Mouse (Mus musculus) midbrain, embryonic 10.5 days (tissue): Measurements from ENCODE around the gene Slc8a1. TPM values are rescaled to one million over a fixed set of nuclear protein-coding genes. Genes with fewer than 3 reads are reported as not detected.

ENCODE experiments used
- DNase-seq: peaks from one replicate; pipeline ENCODE4 v3.0.0-alpha.2; 2017; ENCODE audit warnings: low spot score
- H3K27ac ChIP-seq: fragments of 300-500 bp; sonication (generic); replicated peaks from 2 replicates; pipeline ENCODE4 v1.5.1; 2016; ENCODE audit warnings: mild to moderate bottlenecking
- H3K27me3 ChIP-seq: fragments of 300-500 bp; sonication (generic); 2 replicates; pipeline ENCODE4 v1.6.1; 2016; ENCODE audit warnings: low read depth, mild to moderate bottlenecking; ENCODE audit not compliant: poor library complexity, severe bottlenecking
- H3K36me3 ChIP-seq: fragments of 300-500 bp; sonication (generic); 2 replicates; pipeline ENCODE4 v1.6.1; 2016; ENCODE audit warnings: mild to moderate bottlenecking, moderate library complexity
- H3K4me1 ChIP-seq: fragments of 300-500 bp; sonication (generic); 2 replicates; pipeline ENCODE4 v1.6.1; 2016
- H3K4me3 ChIP-seq: fragments of 300-500 bp; sonication (generic); 2 replicates; pipeline ENCODE4 v1.5.1; 2016; ENCODE audit warnings: mild to moderate bottlenecking, moderate library complexity
- H3K9me3 ChIP-seq: fragments of 300-500 bp; sonication (generic); replicated peaks from 2 replicates; pipeline ENCODE4 v1.6.1; 2016; ENCODE audit warnings: mild to moderate bottlenecking
- WGBS: fragments of 180-500 bp; shearing (Covaris S2); methylation state at CpG from one replicate; pipeline ENCODE4 v1.1.7; 2016; 5-methylcytosine and 5-hydroxymethylcytosine counted together
- polyA plus RNA-seq: library from polyadenylated mRNA; unstranded; fragments of >200 nt; fragmentation: Nextera tagmentation; extraction: Ambion mirVana; gene quantifications from 2 replicates; pipeline ENCODE4 v1.2.1, GENCODE M21; 2016

Gene Slc8a1
- polyA plus RNA-seq, 1 experiment from 2014 or later: 1.2 TPM

DNA sequence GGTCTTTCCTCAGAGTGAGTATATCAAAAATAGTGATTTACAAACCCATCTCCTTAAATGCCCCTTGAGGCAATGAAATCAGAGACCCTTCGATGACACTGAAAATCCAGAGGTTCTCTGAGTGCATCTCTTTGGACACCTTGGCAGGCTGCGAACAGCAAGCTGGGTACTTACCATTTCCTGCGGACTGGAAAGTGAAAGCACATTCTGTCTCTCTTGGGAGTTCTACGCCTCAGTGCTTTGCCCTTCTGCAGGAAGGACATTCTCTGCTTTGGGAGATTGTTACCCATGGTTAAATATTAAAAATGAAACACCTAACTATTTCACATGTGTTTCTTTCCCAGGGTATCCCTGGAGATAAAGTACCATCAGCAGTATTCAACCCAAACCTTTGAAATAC is 354.7 kb downstream of the Slc8a1 start:
- H3K27me3 ChIP-seq: no peaks in the 10 kb centered on the region
- H3K9me3 ChIP-seq: no peaks in the 10 kb centered on the region
- no peaks in the 10 kb centered on the region for H3K4me1 ChIP-seq
- no peaks in the 10 kb centered on the region for H3K36me3 ChIP-seq
- DNase-seq: no peak
- 87% methylated on average over 4 of the region's 4 CpGs for WGBS
- H3K27ac ChIP-seq: no peak overlapping the region
- no peak overlapping the region for H3K4me3 ChIP-seq

DNA sequence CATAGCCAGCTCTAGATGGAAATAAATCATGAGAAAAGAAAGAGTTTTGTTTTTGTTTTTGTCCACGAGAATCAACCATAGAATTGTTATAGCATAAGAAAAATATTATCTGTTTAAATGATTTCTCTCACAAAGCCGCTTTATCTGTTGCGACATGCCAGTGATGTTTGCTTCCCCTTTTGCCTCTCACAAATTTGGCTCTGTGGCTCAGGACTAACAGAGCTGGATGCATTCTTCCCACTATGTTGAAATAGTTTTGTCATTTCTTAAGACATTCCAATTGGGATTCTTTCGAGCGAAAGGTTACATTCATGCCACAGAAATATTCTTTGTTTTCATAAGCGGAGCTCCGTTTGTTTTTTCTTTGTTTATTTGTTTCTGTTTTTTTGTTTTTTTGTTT is 359.7 kb downstream of the Slc8a1 start:
- DNase-seq: no peak
- Histone ChIP-seq H3K9me3 (no peaks in the 10 kb centered on the region), H3K27me3 (no peaks in the 10 kb centered on the region), H3K4me3 (no peak overlapping the region), H3K36me3 (no peaks in the 10 kb centered on the region), H3K4me1 (no peaks in the 10 kb centered on the region), H3K27ac (no peak overlapping the region)
- WGBS: 87% methylated on average over 7 of the region's 7 CpGs

DNA sequence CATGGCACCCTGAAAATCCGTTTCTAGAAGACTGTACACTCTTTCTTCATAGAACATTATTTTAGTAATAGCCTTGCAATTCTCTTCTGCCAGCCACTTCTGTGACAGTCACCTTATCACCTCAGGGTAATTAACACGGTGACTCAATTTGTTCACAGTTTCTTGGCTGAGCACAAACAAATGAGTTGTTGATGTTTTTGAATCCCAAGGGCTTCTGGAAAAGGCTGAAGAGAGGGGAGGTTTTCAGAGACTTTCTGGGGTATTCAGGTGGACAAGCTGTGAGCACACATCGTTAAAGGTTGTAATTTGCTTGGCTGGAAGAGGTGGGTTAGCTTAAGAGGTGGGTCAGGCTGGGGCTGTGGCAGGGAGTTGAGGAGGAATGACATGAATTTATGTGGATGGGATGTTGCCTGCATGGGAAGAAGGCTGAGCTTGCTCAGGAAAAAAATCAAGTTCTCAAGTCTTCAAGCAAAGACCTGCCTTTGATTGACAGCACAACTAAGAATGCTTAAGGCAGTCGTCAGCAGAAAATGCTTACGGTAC is 360.3 kb downstream of the Slc8a1 start:
- H3K4me3 ChIP-seq: no peak overlapping the region
- DNase-seq: no peak
- WGBS: 70% methylated on average over 5 of the region's 5 CpGs
- H3K27me3 ChIP-seq: no peaks in the 10 kb centered on the region
- no peaks in the 10 kb centered on the region for H3K9me3 ChIP-seq
- H3K4me1 ChIP-seq: no peaks in the 10 kb centered on the region
- no peaks in the 10 kb centered on the region for H3K36me3 ChIP-seq
- no peak overlapping the region for H3K27ac ChIP-seq

DNA sequence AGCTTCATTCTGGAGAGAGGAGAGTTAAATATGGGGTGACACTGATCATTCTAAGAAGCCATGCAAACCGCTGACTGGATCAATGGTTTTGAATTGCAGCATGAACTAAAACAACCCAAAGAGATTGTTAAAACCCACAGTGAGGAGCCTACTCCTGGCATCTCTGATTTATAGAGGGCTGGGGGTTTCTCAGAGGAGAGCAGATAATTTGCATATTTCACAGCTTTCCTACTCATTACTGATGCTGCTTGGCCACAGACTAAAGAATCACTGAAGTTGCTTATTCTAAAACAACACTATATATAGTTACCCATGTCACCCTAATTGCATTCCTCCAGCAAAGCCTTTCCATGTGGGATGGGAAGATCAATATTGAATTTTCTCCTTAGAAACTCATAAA is 361.0 kb downstream of the Slc8a1 start:
- Histone ChIP-seq H3K4me3 (no peak overlapping the region), H3K36me3 (no peaks in the 10 kb centered on the region), H3K9me3 (no peaks in the 10 kb centered on the region), H3K4me1 (no peaks in the 10 kb centered on the region), H3K27me3 (no peaks in the 10 kb centered on the region), H3K27ac (no peak overlapping the region)
- no peak for DNase-seq
- WGBS: 30% methylated on average over 1 of the region's 1 CpGs

DNA sequence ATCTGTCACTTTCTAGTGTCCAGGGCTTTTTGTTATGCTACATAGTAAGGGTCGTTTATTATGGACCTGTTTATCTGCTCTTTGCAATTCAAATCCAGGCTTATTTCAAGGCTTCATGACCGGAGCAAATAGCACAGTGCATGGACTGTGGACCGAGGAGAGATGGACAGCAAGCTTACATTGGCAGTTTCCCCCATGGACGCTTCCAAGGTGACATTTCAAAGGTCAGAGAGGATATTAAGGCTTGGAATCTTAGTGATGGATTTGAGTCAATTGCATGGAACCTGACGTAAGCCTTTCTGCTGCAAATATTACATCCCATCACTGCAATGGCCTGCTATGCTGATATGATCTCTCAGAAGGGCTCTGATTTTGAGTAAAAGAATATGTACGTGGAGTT is 362.3 kb downstream of the Slc8a1 start:
- 92% methylated on average over 6 of the region's 6 CpGs for WGBS
- Histone ChIP-seq H3K9me3 (no peaks in the 10 kb centered on the region), H3K4me3 (no peak overlapping the region), H3K4me1 (no peaks in the 10 kb centered on the region), H3K36me3 (no peaks in the 10 kb centered on the region), H3K27me3 (no peaks in the 10 kb centered on the region), H3K27ac (no peak overlapping the region)
- DNase-seq: no peak

DNA sequence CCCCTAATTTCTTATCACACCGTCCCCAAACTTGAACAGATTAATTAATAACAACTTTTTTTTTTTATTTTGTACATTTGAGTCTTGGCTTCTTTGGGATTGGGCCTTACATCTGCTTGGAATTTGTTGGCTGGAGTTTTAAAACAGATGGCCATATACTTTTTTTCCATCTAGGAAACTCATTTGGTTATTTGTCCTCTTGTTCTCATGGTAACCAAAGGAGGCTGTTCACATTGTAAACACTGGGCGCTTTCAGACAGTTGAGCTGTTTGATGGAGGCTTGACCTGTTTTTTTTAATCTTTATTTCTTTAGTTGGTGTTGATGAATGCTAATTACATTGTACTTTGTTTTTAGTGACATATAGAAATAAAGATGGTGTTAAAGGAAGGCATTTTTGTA is 369.1 kb downstream of the Slc8a1 start:
- no peak overlapping the region for H3K4me3 ChIP-seq
- H3K4me1 ChIP-seq: no peaks in the 10 kb centered on the region
- no peaks in the 10 kb centered on the region for H3K27me3 ChIP-seq
- no peak for DNase-seq
- H3K27ac ChIP-seq: no peak overlapping the region
- 79% methylated on average over 2 of the region's 2 CpGs for WGBS
- no peaks in the 10 kb centered on the region for H3K36me3 ChIP-seq
- H3K9me3 ChIP-seq: no peaks in the 10 kb centered on the region

DNA sequence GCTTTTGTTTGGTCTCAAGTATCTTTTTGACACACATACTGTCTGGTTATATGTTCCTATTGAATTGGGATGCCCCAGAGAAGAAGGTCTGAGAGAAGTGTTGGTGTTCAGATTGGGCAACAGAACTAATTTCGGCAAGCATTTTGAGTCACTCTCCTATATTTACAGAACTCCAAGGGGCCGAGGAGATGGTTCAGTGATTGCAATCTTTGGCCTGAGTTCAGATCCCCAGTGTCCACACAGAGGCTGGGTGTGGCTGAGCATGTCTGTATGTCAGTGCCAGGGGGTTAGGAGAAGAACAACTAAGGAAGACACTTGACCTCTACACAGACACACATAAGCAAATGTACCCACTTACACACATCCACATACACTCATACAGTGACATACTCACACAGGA is 369.7 kb downstream of the Slc8a1 start:
- H3K4me3 ChIP-seq: no peak overlapping the region

DNA sequence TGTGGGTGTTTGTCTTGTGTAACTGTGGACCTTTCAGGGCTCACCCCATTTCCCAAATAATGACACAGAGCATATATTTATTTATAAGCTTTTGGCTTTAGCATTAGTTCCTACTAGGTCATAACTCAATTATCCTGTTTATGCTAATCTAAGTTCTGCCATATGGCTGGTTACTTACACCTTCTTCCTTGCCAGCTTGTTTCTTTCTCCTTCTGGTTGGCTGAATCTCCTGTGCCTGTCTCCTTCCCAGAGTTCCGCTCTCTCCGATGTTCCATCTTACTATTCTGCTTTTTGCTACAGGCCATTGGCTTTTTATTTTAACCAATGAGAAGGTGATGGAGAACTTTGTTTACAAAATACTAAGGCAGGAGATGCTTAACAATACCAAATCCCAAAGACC is 374.8 kb downstream of the Slc8a1 start:
- no peaks in the 10 kb centered on the region for H3K4me1 ChIP-seq
- no peaks in the 10 kb centered on the region for H3K27me3 ChIP-seq
- no peak overlapping the region for H3K4me3 ChIP-seq
- no peak overlapping the region for H3K27ac ChIP-seq
- WGBS: 95% methylated on average over 2 of the region's 2 CpGs
- H3K36me3 ChIP-seq: no peaks in the 10 kb centered on the region
- no peak for DNase-seq
- no peaks in the 10 kb centered on the region for H3K9me3 ChIP-seq

More for the DNA sequence above, 369.7 kb downstream of the Slc8a1 start:
- no peak overlapping the region for H3K27ac ChIP-seq
- no peaks in the 10 kb centered on the region for H3K27me3 ChIP-seq
- no peaks in the 10 kb centered on the region for H3K9me3 ChIP-seq
- DNase-seq: no peak
- WGBS: 80% methylated on average over 2 of the region's 2 CpGs
- H3K36me3 ChIP-seq: no peaks in the 10 kb centered on the region
- no peaks in the 10 kb centered on the region for H3K4me1 ChIP-seq

DNA sequence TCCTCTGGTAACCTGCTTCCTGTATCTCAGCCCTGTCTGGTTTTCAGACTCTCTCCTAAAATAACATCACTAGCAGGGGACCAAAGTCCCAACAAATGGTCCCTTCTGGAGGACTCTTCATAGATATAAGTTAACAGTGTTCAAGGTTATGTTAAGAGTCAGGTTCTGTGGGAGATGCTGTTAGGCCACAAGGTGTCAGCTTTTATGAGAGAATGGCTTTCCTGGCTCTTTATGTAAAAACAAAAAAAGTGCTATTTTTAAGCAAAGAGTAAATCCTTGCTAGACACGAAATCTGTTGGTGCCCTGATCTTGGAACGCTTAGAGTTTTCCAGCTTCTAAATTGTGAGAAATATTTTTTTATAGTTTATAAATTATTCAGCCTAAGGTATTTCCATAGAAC is 377.6 kb downstream of the Slc8a1 start:
- no peak overlapping the region for H3K4me3 ChIP-seq
- H3K9me3 ChIP-seq: peaks cover 7% of the 10 kb centered on the region; the same call in 1 of the 2 replicates
- H3K27ac ChIP-seq: no peak overlapping the region
- H3K36me3 ChIP-seq: no peaks in the 10 kb centered on the region
- 87% methylated on average over 2 of the region's 2 CpGs for whole genome bisulfite sequencing
- no peak for DNase-seq
- H3K4me1 ChIP-seq: no peaks in the 10 kb centered on the region
- no peaks in the 10 kb centered on the region for H3K27me3 ChIP-seq

DNA sequence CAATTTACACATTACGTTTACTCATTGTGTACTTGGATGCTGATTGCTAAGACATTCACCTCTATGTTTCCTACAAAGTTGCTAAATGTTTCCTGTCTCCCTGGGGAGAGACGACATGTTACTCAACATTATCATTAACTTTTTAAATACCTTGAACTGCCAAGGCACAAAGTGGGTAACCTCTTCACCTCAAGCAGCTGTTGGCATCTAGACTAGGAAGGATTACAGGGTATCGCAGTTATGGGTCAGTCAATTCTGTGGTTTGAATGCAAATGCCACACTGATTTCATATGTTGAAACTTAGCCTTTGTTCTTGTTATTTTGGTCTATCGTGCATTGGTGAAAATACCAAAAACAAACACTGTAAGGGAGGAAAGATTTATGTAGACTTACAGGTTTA is 378.1 kb downstream of the Slc8a1 start:
- Histone ChIP-seq H3K27me3 (no peaks in the 10 kb centered on the region), H3K27ac (no peak overlapping the region), H3K4me1 (no peaks in the 10 kb centered on the region), H3K36me3 (no peaks in the 10 kb centered on the region), H3K9me3 (peaks cover 13% of the 10 kb centered on the region), H3K4me3 (no peak overlapping the region)
- no peak for DNase-seq
- WGBS: 82% methylated on average over 4 of the region's 4 CpGs

DNA sequence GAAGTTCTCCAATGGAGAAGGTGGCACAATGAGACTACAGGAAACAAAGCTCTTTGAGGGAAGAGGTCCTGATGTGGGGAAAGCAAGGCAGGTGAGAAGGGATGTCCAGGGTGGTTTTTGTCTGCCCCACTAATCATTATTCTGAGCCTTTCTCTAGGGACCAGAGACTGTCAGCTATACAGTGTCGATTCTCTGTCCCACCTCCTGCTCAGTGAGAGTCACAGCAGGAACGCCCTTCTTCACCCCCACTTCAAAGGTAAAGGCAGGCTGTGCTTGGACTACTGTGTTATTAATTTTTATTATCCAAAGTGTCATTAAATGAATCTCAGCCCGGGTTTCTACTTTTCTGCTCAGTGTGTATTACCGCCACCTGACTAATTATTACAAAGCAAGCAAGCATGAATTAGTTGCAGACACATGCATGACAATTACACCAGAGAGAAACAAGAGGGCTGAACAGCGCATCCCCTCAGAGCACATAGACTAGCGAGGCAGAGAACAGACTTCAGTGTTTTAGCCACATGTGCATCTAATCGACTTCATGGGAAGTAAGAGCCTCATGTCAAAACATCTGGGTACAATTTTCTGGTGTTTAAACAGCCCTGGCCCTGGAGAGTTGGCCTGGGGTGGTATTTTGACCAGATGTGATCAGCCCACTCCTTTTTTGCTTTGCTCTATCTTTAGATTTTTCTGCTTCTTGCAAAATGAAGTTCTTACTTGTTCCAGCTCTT is 402.0 kb downstream of the Slc8a1 start:
- Histone ChIP-seq H3K9me3 (no peaks in the 10 kb centered on the region), H3K4me1 (no peaks in the 10 kb centered on the region), H3K36me3 (no peaks in the 10 kb centered on the region), H3K4me3 (no peak overlapping the region), H3K27ac (no peak overlapping the region), H3K27me3 (no peaks in the 10 kb centered on the region)
- DNase-seq: no peak
- WGBS: 77% methylated on average over 7 of the region's 7 CpGs

DNA sequence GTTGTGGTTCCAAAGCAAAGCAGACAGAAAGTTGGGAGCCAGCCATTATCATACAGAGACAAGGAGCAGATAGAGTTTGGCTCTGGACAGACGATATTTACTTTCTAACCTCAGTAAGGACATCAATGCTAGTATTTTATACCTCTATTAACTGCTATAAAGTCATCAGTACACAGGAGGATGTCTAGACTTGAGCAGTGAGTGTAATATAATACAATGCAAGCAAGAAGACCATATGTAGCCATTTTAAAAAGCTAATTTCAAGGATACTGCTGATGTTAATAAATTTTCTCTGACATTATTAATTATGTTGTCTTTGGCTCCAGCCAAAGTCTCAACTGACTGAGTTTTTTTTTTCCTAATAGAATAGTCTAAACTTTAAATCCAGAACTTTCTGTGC is 402.7 kb downstream of the Slc8a1 start:
- Histone ChIP-seq H3K27ac (no peak overlapping the region), H3K4me1 (no peaks in the 10 kb centered on the region), H3K4me3 (no peak overlapping the region), H3K36me3 (no peaks in the 10 kb centered on the region), H3K27me3 (no peaks in the 10 kb centered on the region), H3K9me3 (no peaks in the 10 kb centered on the region)
- no peak for DNase-seq
- 88% methylated on average over 1 of the region's 1 CpGs for WGBS
